Mouse (Mus musculus): ENCODE measurements at regions not wholly inside any gene's neighbourhood (a gene's known extent, or its start where the extent isn't known, plus 50 kb on each side); places are given as distances from the start of the nearest gene placed in this dataset.

- DNase-seq: no peak
These were observed 254.5 kb downstream of the Drd1 start for GRCm38 (mm10) chr13:53800978-53801377.

- DNase-seq: peak; percentile 9
These were observed 266.7 kb downstream of the Drd1 start for GRCm38 (mm10) chr13:53788809-53789208.

DNA sequence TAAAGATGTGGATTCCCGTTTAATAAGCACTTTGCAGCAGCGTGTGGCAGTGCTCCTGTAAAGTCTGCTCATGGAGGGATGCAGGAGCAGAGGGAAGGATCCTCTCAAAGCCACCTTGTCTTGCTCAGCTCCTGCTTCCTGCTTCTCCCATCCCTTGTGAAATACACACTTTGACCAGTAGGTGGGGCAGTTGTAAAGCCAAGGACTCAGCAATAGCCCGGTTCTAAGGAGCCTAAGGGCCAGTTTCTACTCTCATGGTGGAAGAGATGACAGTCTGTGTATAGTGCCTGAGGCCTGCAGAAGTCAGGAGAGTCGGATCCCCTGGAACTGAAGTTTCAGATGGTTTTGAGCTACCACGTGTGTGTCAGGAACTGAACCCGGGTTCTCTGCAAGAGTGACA lies 272.0 kb downstream of the Drd1 start:
- peak; percentile 67 for DNase-seq

DNA sequence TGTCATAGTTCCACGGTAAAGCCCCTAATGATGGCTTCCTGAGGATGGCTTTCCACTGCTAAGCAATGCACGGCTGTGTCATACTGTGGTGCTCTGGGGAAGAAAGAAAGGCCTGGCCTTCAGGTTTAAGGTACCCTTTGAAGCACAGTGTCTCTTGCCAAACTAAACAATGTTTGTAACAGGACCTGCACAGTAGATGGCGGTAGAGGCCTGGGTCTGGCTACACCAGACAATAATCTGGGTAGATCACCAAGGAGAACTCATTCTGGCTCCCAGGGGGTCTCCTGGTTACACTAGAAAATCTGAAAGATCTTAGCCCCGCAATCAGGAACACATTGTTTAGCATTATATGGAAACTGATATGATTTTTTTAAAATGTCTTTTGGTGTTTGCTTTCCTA lies 276.4 kb downstream of the Drd1 start:
- DNase-seq: peak; percentile 7

DNA sequence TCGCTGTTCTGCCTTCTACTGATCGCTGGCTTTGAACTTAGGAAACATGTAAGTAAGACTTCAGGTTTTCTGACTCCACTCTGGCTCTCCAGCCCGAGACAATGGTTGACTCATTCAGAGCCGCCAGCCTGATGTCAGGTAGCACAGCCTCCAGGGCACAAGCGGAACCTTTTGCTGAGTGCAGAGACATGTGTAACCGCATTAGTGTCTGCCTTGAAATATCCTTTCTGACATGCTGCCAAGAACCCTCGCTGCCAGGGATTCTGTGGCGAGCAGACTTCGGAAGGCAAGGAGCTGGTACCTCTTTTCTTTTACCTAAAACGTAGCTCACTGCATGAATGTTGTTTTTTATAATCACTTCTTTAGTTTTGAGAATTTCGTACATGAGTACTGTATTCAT lies 279.1 kb downstream of the Drd1 start:
- DNase-seq: no peak

DNA sequence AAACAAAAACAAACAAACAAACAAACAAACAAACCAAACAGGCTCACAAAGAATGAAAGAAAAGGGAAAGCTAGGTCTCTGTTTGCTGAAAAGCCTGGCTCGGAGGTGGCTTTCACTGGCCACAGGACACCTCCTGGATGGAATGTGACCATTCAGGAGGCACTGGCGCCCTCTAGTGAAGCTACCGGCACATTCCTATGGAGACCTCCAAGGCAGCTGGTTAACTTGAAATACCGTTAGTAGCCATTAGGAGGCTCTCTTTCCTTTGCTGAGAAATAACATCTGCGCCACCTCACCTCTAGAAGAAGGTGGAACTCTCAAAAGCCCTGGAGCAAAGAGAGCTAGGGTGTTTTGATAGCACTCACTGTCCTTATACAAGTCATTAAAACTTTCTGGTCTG lies 279.8 kb downstream of the Drd1 start:
- DNase-seq: peak; percentile 36

DNA sequence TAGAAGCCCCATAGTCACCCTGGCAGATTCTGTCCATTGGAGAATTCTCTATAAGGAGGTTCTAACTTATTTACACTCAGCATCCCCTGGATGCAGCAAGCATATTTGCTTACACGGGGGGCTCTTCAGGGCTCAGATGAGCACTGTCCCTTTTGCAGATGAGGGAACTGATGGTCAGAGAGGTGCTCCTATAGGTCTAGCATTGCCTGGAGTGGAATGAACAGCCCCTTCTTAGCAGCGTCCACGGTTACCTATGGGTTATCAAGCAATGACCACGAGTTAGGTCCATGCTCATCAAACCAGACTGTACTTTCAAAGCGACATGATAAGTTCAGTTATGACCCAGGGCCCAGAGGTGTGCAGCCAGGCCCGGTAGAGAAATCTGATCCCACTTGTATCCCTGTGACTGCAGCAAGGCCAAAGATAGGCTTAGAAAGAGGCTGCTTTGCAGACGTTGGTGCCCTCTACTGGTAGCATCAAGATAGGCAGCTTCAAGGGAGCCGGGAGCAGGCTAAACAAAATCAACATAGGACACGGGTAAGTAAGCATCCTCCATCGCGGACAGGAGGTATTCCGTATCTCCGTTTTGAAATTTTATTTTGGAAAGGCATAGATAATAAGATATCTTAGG lies 290.8 kb downstream of the Drd1 start:
- peak; percentile 39 for DNase-seq

- no peak for DNase-seq
These were observed 284.8 kb upstream of the Msx2 start for GRCm38 (mm10) chr13:53757576-53758237.

- no peak for DNase-seq
These were observed 284.2 kb upstream of the Msx2 start for GRCm38 (mm10) chr13:53756970-53757530.

GRCm38 (mm10) chr13:53755046-53755615 lies 282.3 kb upstream of the Msx2 start:
- DNase-seq: no peak

- DNase-seq: no peak
These were observed 280.2 kb upstream of the Msx2 start for GRCm38 (mm10) chr13:53753049-53753448.

GRCm38 (mm10) chr13:53740981-53741380 lies 268.1 kb upstream of the Msx2 start:
- DNase-seq: no peak

- no peak for DNase-seq
These were observed 266.3 kb upstream of the Msx2 start for GRCm38 (mm10) chr13:53739127-53739526.

- no peak for DNase-seq
These were observed 262.1 kb upstream of the Msx2 start for GRCm38 (mm10) chr13:53734944-53735343.

- no peak for DNase-seq
These were observed 257.5 kb upstream of the Msx2 start for GRCm38 (mm10) chr13:53730259-53730902.

- no peak for DNase-seq
These were observed 257.0 kb upstream of the Msx2 start for GRCm38 (mm10) chr13:53729848-53730247.

- DNase-seq: no peak
These were observed 253.2 kb upstream of the Msx2 start for GRCm38 (mm10) chr13:53726031-53726430.

GRCm38 (mm10) chr13:53722881-53723280 lies 250.0 kb upstream of the Msx2 start:
- DNase-seq: no peak

GRCm38 (mm10) chr13:53721038-53721463 lies 248.2 kb upstream of the Msx2 start:
- no peak for DNase-seq

- no peak for DNase-seq
These were observed 244.7 kb upstream of the Msx2 start for GRCm38 (mm10) chr13:53717582-53717981.

DNA sequence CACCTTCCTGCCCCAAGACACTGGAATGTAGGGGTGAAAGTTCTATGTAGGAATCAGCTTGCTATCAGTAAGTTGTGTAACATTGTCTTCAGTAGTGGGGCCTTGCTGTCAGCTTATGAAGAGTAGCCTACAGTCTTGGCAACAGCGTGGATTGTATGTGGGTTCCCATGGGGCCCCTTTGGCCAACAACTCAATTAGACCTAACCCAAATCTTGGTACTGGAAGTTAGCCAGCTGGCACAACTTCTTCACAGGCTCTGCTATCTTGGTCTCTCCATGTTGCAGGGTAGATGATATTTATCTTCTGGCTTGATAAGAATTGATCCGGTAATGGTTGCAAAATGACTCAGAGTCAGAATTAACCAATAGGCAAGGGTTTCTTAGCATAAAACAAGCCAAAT lies 244.2 kb upstream of the Msx2 start:
- no peak for DNase-seq

GRCm38 (mm10) chr13:53709062-53709461 lies 236.2 kb upstream of the Msx2 start:
- no peak for DNase-seq

DNA sequence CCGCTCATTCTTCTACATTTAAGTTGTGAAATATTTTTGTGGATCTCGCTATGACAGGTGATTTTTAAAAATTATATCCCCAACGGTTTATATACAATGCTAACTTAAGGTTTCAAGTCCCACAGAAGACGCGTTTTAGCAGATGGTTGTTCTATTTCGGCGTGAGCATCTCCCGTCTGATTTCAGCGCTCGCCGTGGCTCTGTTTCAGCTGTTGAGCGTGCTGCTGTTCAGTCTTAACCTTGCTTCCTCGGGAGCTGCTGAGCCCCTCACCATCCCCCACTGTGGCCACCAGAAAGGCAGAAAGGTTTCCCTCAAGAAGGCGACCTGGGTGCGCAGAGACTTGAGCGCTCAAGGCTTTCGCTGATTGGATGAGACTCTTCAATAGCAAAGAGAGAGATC lies 234.7 kb upstream of the Msx2 start:
- DNase-seq: no peak

All from gastrocnemius, postnatal 10 days (tissue).